Mouse (Mus musculus) intestine, postnatal 0 days (tissue): ENCODE results near the gene Pfas. TPM values are rescaled to one million over a fixed set of nuclear protein-coding genes. Genes with fewer than 3 reads are reported as not detected.
A peak's percentile ranks its signal among the peaks of the same experiment; 100 is the strongest.
"Not testable (repeated sequence)": the region's sequence is repeated elsewhere in the genome, so short reads cannot be mapped to it uniquely, and the experiment has no call there.

Source experiments
- ATAC-seq: fragments of 200-750 bp; cut with Nextera tagmentation; 2 replicates; pipeline ENCODE4 v1.8.0; 2017; ENCODE audit warnings: mild to moderate bottlenecking, moderate TSS enrichment, moderate library complexity
- H3K27ac ChIP-seq: fragments of 300-500 bp; sonication (generic); 2 replicates; pipeline ENCODE4 v1.5.1; 2014; ENCODE audit warnings: mild to moderate bottlenecking, low read depth, low read length, moderate library complexity
- H3K27me3 ChIP-seq: fragments of 300-500 bp; sonication (generic); replicated peaks from 2 replicates; pipeline ENCODE4 v1.6.1; 2014; ENCODE audit warnings: low read length, mixed read lengths; ENCODE audit not compliant: control insufficient read depth, insufficient read depth
- H3K36me3 ChIP-seq: fragments of 300-500 bp; sonication (generic); 2 replicates; pipeline ENCODE4 v1.6.1; 2014; ENCODE audit warnings: mild to moderate bottlenecking, moderate library complexity; ENCODE audit not compliant: control insufficient read depth, insufficient read depth
- H3K4me1 ChIP-seq: fragments of 300-500 bp; sonication (generic); replicated peaks from 2 replicates; pipeline ENCODE4 v1.6.1; 2014; ENCODE audit warnings: antibody characterized with exemption, low read length, mixed read lengths; ENCODE audit not compliant: control insufficient read depth, insufficient read depth
- H3K4me2 ChIP-seq: fragments of 300-500 bp; sonication (generic); replicated peaks from 2 replicates; pipeline ENCODE4 v1.6.1; 2014; ENCODE audit warnings: low read depth, mild to moderate bottlenecking, moderate library complexity
- H3K4me3 ChIP-seq: fragments of 300-500 bp; sonication (generic); 2 replicates; pipeline ENCODE4 v1.5.1; 2014; ENCODE audit warnings: low read depth, low read length
- H3K9ac ChIP-seq: fragments of 300-500 bp; sonication (generic); 2 replicates; pipeline ENCODE4 v1.6.1; 2014; ENCODE audit warnings: mild to moderate bottlenecking, low read depth, low read length
- H3K9me3 ChIP-seq: fragments of 300-500 bp; sonication (generic); 2 replicates; pipeline ENCODE4 v1.6.1; 2016; ENCODE audit warnings: mixed run types; ENCODE audit not compliant: control insufficient read depth
- CTCF ChIP-seq: sonication (generic); IDR thresholded peaks from 2 replicates; pipeline ENCODE4 v1.5.1; 2016; ENCODE audit warnings: low read depth, mild to moderate bottlenecking, control low read depth, antibody characterized with exemption, moderate library complexity
- WGBS: fragments of 180-500 bp; shearing (Covaris S2); extraction: QIAGEN DNeasy Blood & Tissue Kit; methylation state at CpG from one replicate; pipeline ENCODE4 v1.1.7; 2014; 5-methylcytosine and 5-hydroxymethylcytosine counted together
- polyA plus RNA-seq: library from polyadenylated mRNA; unstranded; fragments of >200 nt; fragmentation: Nextera tagmentation; extraction: Ambion mirVana; gene quantifications from 2 replicates; pipeline ENCODE4 v1.2.1, GENCODE M21; 2015

Gene Pfas
- polyA plus RNA-seq, 1 experiment from 2014 or later = 6.4 TPM

DNA sequence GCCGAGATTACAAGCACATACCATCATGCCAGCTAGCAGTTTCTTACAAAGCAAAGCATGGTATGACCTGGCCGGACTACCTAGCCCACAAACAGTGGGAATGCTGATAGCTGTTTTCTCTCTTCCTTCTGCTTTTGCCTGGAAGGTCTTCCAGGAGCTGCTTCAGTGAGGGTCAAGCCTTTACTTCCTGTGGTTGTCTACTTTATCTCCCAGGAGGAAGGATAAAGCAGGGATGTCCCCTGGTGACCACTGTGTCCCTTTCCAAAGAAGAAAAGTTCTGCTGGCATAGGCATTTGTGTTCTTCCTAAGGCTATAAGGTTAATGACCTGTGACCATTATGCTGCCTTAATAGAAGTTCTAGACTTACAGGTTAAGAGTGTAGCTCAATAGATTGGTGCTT, 44.9 kb downstream of the Pfas start:
- TF ChIP-seq CTCF = no peak
- H3K9ac ChIP-seq = no peak overlapping the region
- H3K27ac ChIP-seq = no peak overlapping the region
- H3K27me3 ChIP-seq = no peaks in the 10 kb centered on the region
- no peak overlapping the region for H3K4me3 ChIP-seq
- no peak overlapping the region for H3K4me2 ChIP-seq
- 75% methylated on average over 2 of the region's 2 CpGs for WGBS
- H3K9me3 ChIP-seq = no peaks in the 10 kb centered on the region
- H3K4me1 ChIP-seq = no peaks in the 10 kb centered on the region
- no peaks in the 10 kb centered on the region for H3K36me3 ChIP-seq
- no peak for ATAC-seq

DNA sequence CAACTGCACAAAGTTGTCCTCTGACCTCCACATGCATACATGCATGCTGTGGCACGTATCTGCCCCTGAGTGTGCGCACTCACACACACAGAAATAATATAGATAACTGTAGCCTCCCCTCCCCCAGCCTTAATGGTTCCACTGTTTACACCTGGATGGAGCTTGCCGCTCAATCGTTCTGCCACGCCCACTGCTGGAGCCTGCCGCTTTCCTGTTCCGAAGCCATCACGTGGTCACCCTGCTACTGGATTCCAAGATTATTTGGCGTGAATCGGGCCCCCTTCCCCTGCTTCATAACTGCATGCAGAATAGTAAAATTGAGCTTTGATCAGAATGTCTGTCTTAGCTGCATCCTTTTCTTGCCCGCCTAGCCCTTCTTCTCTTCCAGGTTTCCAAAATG, 46.1 kb downstream of the Pfas start:
- H3K9ac ChIP-seq, H3K27me3 ChIP-seq, ATAC-seq, H3K27ac ChIP-seq, H3K4me3 ChIP-seq, H3K4me2 ChIP-seq, H3K36me3 ChIP-seq, H3K9me3 ChIP-seq, H3K4me1 ChIP-seq: not testable (repeated sequence)
- WGBS = 19% methylated on average over 11 of the region's 11 CpGs

DNA sequence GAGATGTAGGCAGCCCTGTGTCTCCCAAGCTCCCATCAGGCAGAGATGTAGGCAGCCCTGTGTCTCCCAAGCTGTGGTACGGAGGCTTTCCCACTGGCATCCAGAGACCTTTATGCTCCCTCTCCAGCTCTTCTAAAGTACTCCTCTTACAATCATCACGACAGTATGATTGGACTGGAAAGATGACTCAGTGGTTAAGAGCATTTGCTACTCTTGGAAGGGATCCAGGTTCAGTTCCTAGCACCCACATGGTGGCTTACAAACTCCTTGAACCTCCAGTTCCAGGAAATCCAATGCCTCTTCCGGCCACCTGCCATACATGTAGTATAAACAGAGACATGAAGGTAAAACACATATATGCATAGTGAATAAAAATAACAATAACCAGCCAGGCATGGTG, 46.7 kb downstream of the Pfas start:
- Histone ChIP-seq H3K4me1 (no peaks in the 10 kb centered on the region), H3K4me3 (no peak overlapping the region), H3K4me2 (no peak overlapping the region), H3K27ac (no peak overlapping the region), H3K27me3 (no peaks in the 10 kb centered on the region), H3K9ac (no peak overlapping the region), H3K36me3 (no peaks in the 10 kb centered on the region), H3K9me3 (no peaks in the 10 kb centered on the region)
- TF ChIP-seq CTCF = no peak
- no peak for ATAC-seq
- WGBS = 58% methylated on average over 3 of the region's 3 CpGs

DNA sequence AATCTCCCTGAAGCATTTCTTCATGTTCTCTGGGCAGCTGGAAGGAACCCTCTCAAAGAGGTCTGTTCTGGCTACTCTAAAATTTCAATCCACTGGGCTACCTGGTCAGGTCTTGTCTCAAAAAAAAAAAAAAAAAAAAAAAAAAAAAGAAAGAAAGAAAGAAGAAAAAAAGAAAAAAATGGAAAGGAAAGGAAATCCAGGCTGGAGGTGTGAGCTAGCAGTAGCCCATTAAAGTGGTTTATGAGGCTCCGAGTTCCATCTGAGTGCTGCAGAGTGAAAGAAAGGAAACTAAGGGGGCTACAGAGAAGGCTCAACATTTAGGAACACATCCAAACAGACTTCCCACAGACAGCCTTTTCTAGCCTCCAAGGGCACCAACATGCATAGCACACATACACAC, 50.3 kb downstream of the Pfas start:
- Histone ChIP-seq H3K4me3 (no peak overlapping the region), H3K9ac (no peak overlapping the region), H3K27me3 (peaks cover 20% of the 10 kb centered on the region), H3K9me3 (no peaks in the 10 kb centered on the region), H3K4me1 (0 out of 2 replicates have a peak, but pooled peaks cover 2% of the 10 kb centered on the region), H3K27ac (no peak overlapping the region), H3K36me3 (no peaks in the 10 kb centered on the region), H3K4me2 (no peak overlapping the region)
- TF ChIP-seq CTCF = no peak
- ATAC-seq = no peak
- WGBS = 92% methylated on average over 1 of the region's 1 CpGs

- Histone ChIP-seq H3K9ac (no peak within 1 kb of the TSS), H3K4me3 (0 out of 2 replicates have a peak within 1 kb of the TSS, but pooled peaks have one; percentile 11), H3K36me3 (no peaks in the 10 kb centered on the region), H3K4me2 (peak within 1 kb of the TSS; percentile 21), H3K4me1 (0 out of 2 replicates have a peak, but pooled peaks cover 2% of the 10 kb centered on the region), H3K27ac (no peak within 1 kb of the TSS), H3K9me3 (no peaks in the 10 kb centered on the region), H3K27me3 (peaks cover 20% of the 10 kb centered on the region)
- 43% methylated on average over 8 of the region's 8 CpGs for WGBS
- ATAC-seq = no peak
- no peak for TF ChIP-seq CTCF
These were observed 51.0 kb downstream of the Pfas start, which contains the start of gene Arhgef15 for GRCm38 (mm10) chr11:68957308-68957707. Gene Arhgef15 (minus strand): TSS chr11:68957480.

- WGBS = 36% methylated on average over 13 of the region's 13 CpGs
- no peak for TF ChIP-seq CTCF
- no peak overlapping the region for H3K9ac ChIP-seq
- H3K4me3 ChIP-seq = 0 out of 2 replicates have a peak overlapping the region, but pooled peaks have one; percentile 11
- peaks cover 20% of the 10 kb centered on the region for H3K27me3 ChIP-seq
- ATAC-seq = no peak
- no peaks in the 10 kb centered on the region for H3K9me3 ChIP-seq
- no peaks in the 10 kb centered on the region for H3K36me3 ChIP-seq
- H3K4me1 ChIP-seq = 0 out of 2 replicates have a peak, but pooled peaks cover 2% of the 10 kb centered on the region
- no peak overlapping the region for H3K27ac ChIP-seq
- H3K4me2 ChIP-seq = peak overlapping the region; percentile 21
These were observed 51.6 kb downstream of the Pfas start for GRCm38 (mm10) chr11:68956697-68957096.

GRCm38 (mm10) chr11:68956107-68956506, 52.2 kb downstream of the Pfas start:
- Histone ChIP-seq H3K4me1 (0 out of 2 replicates have a peak, but pooled peaks cover 2% of the 10 kb centered on the region), H3K4me3 (0 out of 2 replicates have a peak overlapping the region, but pooled peaks have one; percentile 11), H3K27me3 (peaks cover 20% of the 10 kb centered on the region), H3K9me3 (no peaks in the 10 kb centered on the region), H3K36me3 (no peaks in the 10 kb centered on the region), H3K9ac (no peak overlapping the region), H3K27ac (no peak overlapping the region), H3K4me2 (peak overlapping the region; percentile 21)
- no peak for TF ChIP-seq CTCF
- no peak for ATAC-seq
- WGBS = 44% methylated on average over 3 of the region's 3 CpGs
